Mouse (Mus musculus) gastrocnemius, postnatal 36 days (tissue): ENCODE measurements at regions not wholly inside any gene's neighbourhood (a gene's known extent, or its start where the extent isn't known, plus 50 kb on each side); places are given as distances from the start of the nearest gene placed in this dataset.
"Not testable (repeated sequence)": the region's sequence is repeated elsewhere in the genome, so short reads cannot be mapped to it uniquely, and the experiment has no call there.

Experiments used
- DNase-seq, 2 experiments: peaks; one replicate each; pipeline ENCODE4 v3.0.0; 2022
- intact Hi-C: fragments of 180-260 bp; cut with DNase I; formaldehyde crosslinking; loops from one replicate; pipeline ENCODE4 v1.15.1; 2025

- DNase-seq = no peak
- intact Hi-C loops = no loop called here
These were observed 748.0 kb upstream of the Epha7 start for GRCm38 (mm10) chr4:28064935-28065334.

GRCm38 (mm10) chr4:28065828-28066227 lies 747.1 kb upstream of the Epha7 start:
- no peak for DNase-seq
- intact Hi-C loops = no loop called here

DNA sequence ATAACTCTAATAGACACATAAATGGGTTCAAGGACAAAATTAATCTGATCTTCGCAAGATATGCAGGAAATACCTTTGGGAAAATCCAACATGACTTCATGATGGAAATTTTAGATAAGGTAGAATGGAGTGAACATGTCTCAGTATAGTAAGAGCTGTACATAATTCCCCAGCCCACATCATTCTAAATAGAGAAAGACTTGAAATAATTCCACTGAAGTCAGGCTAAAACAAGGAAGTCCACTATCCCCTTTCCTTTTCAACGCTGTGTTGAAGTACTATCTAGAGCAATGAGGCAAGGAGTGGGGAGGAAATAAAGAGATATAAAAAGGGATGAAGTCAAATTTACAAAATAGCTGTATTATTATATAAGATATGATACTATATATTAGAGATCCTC lies 733.9 kb upstream of the Epha7 start:
- intact Hi-C loops = no loop called here
- no peak for DNase-seq

- intact Hi-C loops = no loop called here
These were observed 720.1 kb upstream of the Epha7 start for GRCm38 (mm10) chr4:28092854-28093253.

DNA sequence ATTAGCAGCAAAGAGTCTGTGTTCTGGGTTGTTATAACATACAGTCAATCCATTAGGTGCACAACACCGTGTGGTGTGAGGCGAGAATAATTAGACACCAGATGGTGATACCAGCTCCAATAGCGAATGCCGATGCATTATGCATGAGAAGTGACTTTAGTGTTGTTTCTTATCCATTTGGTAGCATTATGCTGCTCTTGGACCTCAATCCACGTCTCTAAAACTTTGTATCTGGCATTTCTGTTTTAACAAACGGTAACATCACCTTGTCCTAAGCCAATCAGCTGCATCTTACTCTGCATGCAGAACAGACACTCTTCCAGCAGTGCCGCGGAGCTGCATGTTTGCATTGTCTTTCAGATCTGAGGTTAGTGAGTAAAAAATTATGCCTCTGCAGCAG lies 669.8 kb upstream of the Epha7 start:
- no peak for DNase-seq
- intact Hi-C loops = no loop called here

More at GRCm38 (mm10) chr4:28092854-28093253, 720.1 kb upstream of the Epha7 start:
- DNase-seq = no peak

DNA sequence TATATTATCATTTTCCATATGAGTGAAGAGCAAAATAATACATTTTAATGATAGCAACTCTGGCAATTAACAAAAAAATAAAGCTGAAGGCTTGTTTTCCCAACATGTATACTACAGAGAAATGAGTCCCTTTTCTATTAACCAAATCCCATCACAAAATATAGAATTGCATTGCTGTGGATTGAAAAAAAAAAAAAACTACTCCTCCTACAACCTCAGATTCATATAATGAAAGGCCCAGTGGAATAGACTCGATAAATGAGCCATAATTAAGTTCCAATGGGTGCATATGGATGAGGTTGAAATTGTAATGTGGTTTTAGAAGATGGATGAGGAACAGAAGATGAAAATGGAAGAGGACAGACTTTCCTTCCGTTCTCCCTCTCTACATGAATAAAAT lies 657.8 kb upstream of the Epha7 start:
- intact Hi-C loops = no loop called here
- DNase-seq = no peak

DNA sequence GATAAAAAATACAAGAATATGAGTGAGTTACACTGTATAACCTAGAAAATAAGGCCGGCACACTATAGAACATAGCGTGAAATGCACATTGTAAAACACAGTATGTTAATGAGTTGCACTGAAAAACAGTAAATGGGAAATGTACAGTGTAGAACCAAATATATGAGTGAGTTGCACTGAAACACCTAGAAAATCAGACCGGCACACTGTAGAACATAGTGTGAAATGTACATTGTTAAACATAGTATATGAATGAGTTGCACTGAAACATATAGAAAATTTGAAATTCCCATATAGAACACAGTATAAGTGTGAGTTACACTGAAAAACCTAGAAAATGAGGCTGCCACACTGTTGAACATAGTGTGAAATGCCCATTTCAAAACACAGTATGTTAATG lies 636.2 kb upstream of the Epha7 start:
- intact Hi-C loops = no loop called here
- DNase-seq = peak in 1 of 2 experiments; percentile 5

DNA sequence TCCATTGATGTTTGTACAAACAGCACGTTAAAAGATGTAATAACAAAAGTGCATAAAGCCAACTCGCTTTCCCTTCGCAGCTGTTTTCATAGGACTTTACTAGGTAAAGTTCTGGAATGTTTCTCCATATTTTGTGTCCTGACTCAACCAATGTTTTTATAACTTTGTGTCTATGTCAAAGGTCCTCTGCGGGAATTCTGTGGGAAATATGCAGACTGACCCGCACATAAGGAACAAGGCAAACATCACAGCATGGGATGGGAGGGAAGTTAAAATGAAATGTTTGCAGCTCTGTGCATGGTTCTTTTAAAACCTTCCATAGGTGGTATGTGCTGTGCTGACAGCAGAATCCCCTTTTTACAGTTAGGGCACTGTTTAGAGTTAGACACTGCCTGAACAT lies 622.1 kb upstream of the Epha7 start:
- no peak for DNase-seq
- intact Hi-C loops = loop anchor here (10.0 kb wide), 1 partner anchor 256 kb away; no protein-coding TSS in a partner anchor

DNA sequence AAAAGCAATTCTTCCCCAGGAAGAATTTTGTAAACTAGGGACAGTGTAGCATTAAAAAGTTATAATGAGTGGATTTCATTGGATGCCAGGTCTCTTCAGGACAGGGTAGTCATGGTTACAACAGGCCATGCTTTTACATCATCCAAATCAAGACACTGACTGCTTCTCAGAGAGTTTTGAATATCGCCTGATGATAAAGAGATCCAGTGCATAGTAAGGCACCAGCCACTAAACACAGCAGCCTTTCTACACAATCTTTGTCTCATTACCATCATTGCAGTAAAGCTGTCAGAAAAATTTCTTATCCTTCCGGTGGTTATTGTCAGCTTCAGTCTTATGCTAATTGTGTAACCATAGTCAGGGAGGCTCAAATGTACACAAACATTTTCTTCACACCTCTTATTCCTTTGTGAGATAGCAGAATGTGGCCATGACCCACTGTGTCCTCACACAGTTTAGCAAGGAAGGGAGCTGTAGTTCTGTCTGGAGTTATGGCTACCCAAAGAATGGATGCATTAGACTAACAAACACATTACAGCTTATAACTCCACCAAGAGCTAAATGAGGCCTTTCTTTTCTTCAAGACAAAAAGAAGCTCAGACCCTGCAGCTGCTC lies 585.2 kb upstream of the Epha7 start:
- DNase-seq = no peak
- intact Hi-C loops = no loop called here

DNA sequence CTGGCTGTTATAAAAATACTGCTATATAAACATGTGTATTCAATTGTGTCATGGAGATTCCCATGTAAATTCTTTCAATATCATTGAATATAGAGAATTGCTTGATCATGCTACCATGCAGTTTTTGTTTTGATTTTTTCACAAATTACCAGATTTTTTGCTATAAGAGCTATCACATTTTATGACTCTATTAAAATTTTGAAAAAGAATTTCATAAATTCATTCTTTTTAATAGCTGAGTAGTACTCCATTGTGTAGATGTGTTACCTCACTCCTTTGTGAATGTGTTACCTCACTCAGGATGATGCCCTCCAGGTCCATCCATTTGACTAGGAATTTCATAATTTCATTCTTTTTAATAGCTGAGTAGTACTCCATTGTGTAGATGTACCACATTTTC lies 577.4 kb upstream of the Epha7 start:
- DNase-seq, intact Hi-C loops: not testable (repeated sequence)

DNA sequence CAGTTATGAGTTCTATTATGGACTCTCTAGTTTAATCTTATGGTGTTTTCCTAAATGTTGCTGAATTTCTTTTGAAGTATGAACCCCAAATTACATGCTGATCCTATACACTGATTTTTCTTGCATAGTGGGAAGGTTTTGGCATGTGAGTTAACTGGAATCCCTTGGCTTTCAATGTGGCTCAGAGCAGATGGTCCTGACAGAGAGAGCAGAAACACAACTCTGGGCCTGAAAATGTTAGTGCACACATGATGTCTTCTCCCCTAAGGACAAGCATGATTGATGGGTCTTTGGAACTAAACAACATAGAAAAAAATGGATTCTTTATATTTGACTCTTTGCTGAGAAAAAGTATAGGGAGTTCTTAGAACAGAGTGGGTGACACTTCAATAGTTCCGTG lies 570.7 kb upstream of the Epha7 start:
- intact Hi-C loops = no loop called here
- DNase-seq = no peak
